Mouse (Mus musculus) bone marrow macrophage, adult 2 months (primary cell): ENCODE measurements at regions not wholly inside any gene's neighbourhood (a gene's known extent, or its start where the extent isn't known, plus 50 kb on each side); places are given as distances from the start of the nearest gene placed in this dataset.

ENCODE experiments used
- CTCF ChIP-seq: IDR thresholded peaks from 2 replicates; pipeline ENCODE4 v1.5.1; 2012; ENCODE audit warnings: low read depth, mild to moderate bottlenecking, low read length, moderate library complexity
- POLR2A ChIP-seq: IDR thresholded peaks from 2 replicates; pipeline ENCODE4 v1.6.1; 2012; ENCODE audit warnings: mild to moderate bottlenecking, low read depth, low read length, borderline replicate concordance

- TF ChIP-seq CTCF (no peak), POLR2A (no peak)
These were observed 74.2 kb upstream of the Slc6a6 start for GRCm38 (mm10) chr6:91609671-91610070.
